Mouse (Mus musculus) thymus, adult 2 months (tissue): ENCODE measurements around the gene Scamp4.

ENCODE experiments used
- CTCF ChIP-seq: fragments of 200-500 bp; IDR thresholded peaks from 2 replicates; pipeline ENCODE4 v1.5.1; 2012; ENCODE audit warnings: mild to moderate bottlenecking, control low read depth, low read length, moderate library complexity, borderline replicate concordance; ENCODE audit not compliant: control insufficient read depth, poor library complexity, insufficient read depth; ENCODE audit errors: extremely low read depth
- POLR2A ChIP-seq: fragments of 200-500 bp; IDR thresholded peaks from 2 replicates; pipeline ENCODE4 v1.6.1; 2012; ENCODE audit warnings: mild to moderate bottlenecking, low read length, control low read depth, moderate library complexity; ENCODE audit not compliant: control insufficient read depth, poor library complexity, insufficient read depth; ENCODE audit errors: extremely low read depth

- TF ChIP-seq CTCF (no peak), POLR2A (no peak)
These were observed 52.2 kb downstream of the Scamp4 start for GRCm38 (mm10) chr10:80654866-80655265.
